Mouse (Mus musculus): ENCODE measurements around the gene Sim1.

GRCm38 (mm10) chr10:50895091-50895790 lies 687 bp downstream of the Sim1 start:
- TF ChIP-seq CTCF (IDR thresholded peaks at IDR 0.05; ENCODE audit: low read depth, low read length): no peak
- no peak for TF ChIP-seq POLR2AphosphoS5 (IDR thresholded peaks at IDR 0.05; ENCODE audit: insufficient replicate concordance, low read depth, low read length)
- TF ChIP-seq GATA1 (IDR thresholded peaks at IDR 0.05; ENCODE audit: borderline replicate concordance, low read length): no peak
- TF ChIP-seq TAL1 (conservative IDR thresholded peaks at IDR 0.05; ENCODE audit: low read depth, low read length): no peak
